Mouse (Mus musculus): ENCODE data around the gene Fancc. TPM values are rescaled to one million over a fixed set of nuclear protein-coding genes. Genes with fewer than 3 reads are reported as not detected.

Fancc gene
- polyA plus RNA-seq, 1 experiment from 2014 or later = 21.2 TPM

DNA sequence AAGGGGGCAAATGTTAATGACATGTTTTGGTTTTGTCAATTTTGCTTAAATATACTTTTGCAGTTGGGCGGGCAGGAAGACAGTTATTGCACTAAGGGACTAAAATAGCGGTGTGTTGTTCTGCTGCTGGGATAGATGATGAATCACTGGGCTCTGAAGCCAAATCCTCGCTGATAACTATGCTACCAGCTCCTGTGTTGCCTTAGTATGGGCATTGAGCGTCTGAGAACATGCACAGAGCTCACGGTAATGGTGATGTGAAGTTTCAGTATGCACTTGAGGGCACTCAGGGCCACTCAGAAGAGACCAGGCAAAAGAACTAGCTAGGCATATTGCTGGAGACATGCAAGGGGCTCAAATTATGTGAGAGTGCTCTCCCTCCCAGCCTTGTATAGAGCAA lies 256.2 kb downstream of the Fancc start:
- Histone ChIP-seq H3K9ac (peak overlapping the region; percentile 84), H3K4me2 (peak overlapping the region; percentile 82), H3K36me3 (0 out of 2 replicates have a peak, but pooled peaks cover 3% of the 10 kb centered on the region), H3K9me3 (no peaks in the 10 kb centered on the region), H3K27me3 (no peaks in the 10 kb centered on the region), H3K4me3 (peak overlapping the region; percentile 62), H3K27ac (peak overlapping the region; percentile 95), H3K4me1 (peaks cover 60% of the 10 kb centered on the region)
- WGBS = 12% methylated on average over 5 of the region's 5 CpGs
- no peak for ATAC-seq (ENCODE audit: insufficient number of reproducible peaks, insufficient read depth, low FRiP score, low TSS enrichment, low read depth)

DNA sequence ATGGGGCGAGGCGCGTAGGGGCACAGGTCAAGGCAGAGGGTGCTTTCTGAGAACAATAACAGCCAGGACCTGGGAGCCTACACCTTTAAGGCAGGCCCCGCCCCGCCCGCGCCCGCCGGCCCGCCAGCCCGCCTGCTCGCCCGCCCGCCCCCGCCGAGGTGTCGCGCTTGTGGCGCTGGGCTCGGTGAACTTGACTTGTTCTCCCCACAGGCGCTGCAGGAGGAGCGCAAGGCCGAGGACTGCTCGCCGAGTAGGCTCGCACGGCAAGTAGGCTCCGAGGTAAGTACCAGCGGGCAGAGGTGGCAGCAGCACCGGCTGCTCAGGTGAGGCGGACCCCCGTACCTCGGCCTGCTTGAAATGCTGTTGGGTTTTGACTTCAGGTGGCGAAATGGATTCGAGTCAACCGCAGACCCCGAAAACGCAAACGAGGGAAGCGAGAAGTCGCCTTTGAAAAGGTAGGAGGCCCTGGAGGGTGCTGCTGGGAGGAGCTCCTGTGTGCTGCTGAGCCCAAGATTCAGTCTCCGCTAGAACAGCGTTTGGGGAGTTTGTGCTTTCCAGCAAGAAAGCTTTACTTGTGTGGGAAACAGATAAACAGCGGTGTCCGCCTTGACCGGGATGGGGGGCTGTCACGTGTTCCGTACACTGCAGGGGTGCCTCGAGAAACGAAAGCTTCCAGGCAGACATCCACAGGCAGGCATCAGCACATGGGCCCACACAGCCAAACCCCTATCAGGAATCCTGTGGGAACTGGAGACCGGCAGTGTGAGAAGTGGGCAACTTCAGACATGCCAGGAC lies 257.0 kb downstream of the Fancc start:
- no peaks in the 10 kb centered on the region for H3K27me3 ChIP-seq
- H3K4me1 ChIP-seq = peaks cover 60% of the 10 kb centered on the region
- H3K27ac ChIP-seq = peak overlapping the region; percentile 95
- peak overlapping the region; percentile 82 for H3K4me2 ChIP-seq
- no peaks in the 10 kb centered on the region for H3K36me3 ChIP-seq
- peak overlapping the region; percentile 84 for H3K9ac ChIP-seq
- peak; percentile 74 for ATAC-seq (ENCODE audit: insufficient number of reproducible peaks, insufficient read depth, low FRiP score, low TSS enrichment, low read depth)
- under 1% methylated on average over 50 of the region's 51 CpGs for WGBS
- no peaks in the 10 kb centered on the region for H3K9me3 ChIP-seq
- H3K4me3 ChIP-seq = peak overlapping the region; percentile 62

DNA sequence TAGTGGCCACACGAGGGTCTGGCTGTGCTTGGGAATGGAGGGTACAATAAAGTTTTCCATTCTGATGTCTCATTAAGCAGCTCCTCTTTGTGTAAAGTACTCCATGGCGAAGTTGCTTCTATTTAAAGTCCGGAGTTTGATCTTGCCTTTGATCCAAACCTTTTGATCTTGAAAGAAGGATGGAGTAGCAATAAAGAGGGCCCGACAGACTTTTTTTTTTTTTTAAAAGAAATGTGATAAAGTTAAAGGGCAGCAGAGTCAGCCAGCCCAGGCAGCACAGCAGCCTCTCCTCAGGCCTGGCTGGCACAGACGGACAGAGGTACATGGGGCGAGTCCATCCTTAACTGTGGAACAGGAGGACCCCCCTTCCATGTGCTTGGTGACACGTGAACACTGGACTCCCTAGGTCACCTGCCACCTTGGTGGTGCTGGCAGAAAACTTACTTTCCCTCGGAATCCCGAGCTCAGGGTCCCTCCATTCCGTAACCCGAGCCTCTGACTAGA lies 257.7 kb downstream of the Fancc start:
- Histone ChIP-seq H3K9ac (peak overlapping the region; percentile 84), H3K4me1 (peaks cover 57% of the 10 kb centered on the region), H3K27ac (peak overlapping the region; percentile 95), H3K4me2 (peak overlapping the region; percentile 82), H3K4me3 (peak overlapping the region; percentile 62), H3K9me3 (no peaks in the 10 kb centered on the region), H3K36me3 (no peaks in the 10 kb centered on the region), H3K27me3 (no peaks in the 10 kb centered on the region)
- peak; percentile 53; the same call in 1 of the 2 replicates for ATAC-seq (ENCODE audit: insufficient number of reproducible peaks, insufficient read depth, low FRiP score, low TSS enrichment, low read depth)
- WGBS = 4% methylated on average over 11 of the region's 11 CpGs

DNA sequence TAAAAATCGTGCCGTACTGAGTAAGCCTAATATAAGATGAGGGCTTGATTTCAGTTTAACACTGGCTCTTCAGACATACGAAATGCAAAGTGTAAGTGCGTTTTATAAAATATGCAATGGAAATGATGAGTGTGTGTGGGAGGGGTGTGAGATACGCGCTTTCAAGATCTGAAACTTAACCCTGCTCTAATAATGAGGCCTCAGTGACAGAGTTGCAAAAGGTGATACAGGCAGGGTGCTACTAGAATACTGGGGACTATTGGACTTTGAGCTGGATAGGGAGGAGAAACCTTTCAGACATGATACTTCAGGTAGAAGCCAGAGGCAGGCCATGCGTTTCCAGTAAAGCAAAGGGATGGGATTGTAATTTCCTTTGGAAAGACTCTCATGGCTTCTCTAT lies 259.0 kb downstream of the Fancc start:
- H3K27me3 ChIP-seq = no peaks in the 10 kb centered on the region
- no peak overlapping the region for H3K4me2 ChIP-seq
- H3K4me1 ChIP-seq = peaks cover 52% of the 10 kb centered on the region
- no peak overlapping the region for H3K9ac ChIP-seq
- H3K9me3 ChIP-seq = no peaks in the 10 kb centered on the region
- WGBS = 82% methylated on average over 7 of the region's 7 CpGs
- no peaks in the 10 kb centered on the region for H3K36me3 ChIP-seq
- peak overlapping the region; percentile 95; the same call in 1 of the 2 replicates for H3K27ac ChIP-seq
- ATAC-seq (ENCODE audit: insufficient number of reproducible peaks, insufficient read depth, low FRiP score, low TSS enrichment, low read depth) = no peak
- H3K4me3 ChIP-seq = no peak overlapping the region

DNA sequence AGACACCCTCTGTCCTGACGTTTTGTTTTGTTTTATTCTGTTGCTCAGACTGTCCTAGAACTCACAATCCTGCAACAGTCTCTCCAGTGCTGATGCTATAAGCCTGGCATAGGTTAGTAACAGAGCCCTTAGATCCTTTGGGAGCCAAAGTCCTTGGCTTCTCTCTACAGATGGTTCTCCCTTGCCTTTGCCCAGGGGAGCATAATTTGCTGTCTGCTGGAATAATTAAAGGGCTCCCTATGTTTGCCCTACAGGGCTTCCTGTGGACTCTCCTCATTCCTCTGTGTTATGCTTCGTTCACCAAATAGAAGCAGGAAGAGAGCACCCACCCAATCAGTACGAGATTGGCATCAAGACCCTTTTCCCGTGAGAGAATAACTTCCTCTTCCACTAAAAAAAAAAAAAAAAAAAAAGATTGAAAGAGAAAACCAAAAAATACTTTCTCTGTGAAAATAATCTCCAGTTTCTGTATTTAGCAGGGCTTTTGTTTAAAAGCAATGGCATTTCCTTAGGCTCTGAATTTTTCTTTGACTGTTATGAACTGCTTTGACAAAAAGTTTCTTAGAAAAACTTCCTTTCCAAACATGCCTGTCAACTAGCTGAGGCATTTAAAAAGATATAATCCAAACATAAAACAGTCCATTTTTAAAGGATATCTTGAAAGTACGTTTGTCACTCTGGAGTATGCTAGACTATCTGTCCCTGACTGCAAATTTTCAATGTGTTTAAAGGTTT lies 260.8 kb downstream of the Fancc start:
- Histone ChIP-seq H3K4me1 (peaks cover 48% of the 10 kb centered on the region), H3K4me3 (no peak overlapping the region), H3K4me2 (no peak overlapping the region), H3K27me3 (no peaks in the 10 kb centered on the region), H3K9me3 (no peaks in the 10 kb centered on the region), H3K36me3 (no peaks in the 10 kb centered on the region), H3K9ac (no peak overlapping the region), H3K27ac (peak overlapping the region; percentile 69)
- no peak for ATAC-seq (ENCODE audit: insufficient number of reproducible peaks, insufficient read depth, low FRiP score, low TSS enrichment, low read depth)
- WGBS = 20% methylated on average over 5 of the region's 5 CpGs

DNA sequence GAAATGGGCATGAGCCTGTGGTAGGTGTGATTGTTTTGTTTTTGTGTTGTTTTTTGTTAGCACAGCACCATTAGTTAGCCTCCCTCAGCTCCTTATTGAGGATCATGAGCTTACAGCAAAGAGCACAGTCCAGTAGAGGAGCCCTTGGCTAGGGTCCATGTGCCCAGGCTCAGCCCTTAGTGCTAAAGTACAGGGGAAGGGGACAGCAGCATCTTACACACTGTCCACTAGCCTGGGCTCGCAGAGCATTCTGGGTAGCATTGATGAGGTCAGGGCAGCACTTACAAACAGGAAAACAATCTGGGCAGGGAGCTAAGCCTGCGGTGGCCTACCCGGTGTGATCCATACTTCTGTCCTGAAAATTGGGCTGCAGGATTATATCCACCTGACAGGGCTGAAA lies 261.5 kb downstream of the Fancc start:
- 78% methylated on average over 3 of the region's 3 CpGs for WGBS
- ATAC-seq (ENCODE audit: insufficient number of reproducible peaks, insufficient read depth, low FRiP score, low TSS enrichment, low read depth) = no peak
- peak overlapping the region; percentile 69; the same call in 1 of the 2 replicates for H3K27ac ChIP-seq

More for the DNA sequence above, 261.5 kb downstream of the Fancc start:
- H3K4me3 ChIP-seq = no peak overlapping the region
- H3K36me3 ChIP-seq = no peaks in the 10 kb centered on the region
- peaks cover 56% of the 10 kb centered on the region for H3K4me1 ChIP-seq
- H3K4me2 ChIP-seq = no peak overlapping the region
- H3K9me3 ChIP-seq = no peaks in the 10 kb centered on the region
- H3K27me3 ChIP-seq = no peaks in the 10 kb centered on the region
- H3K9ac ChIP-seq = no peak overlapping the region

MicroRNA genes within 50 kb of the gene (microRNA counts, 519-probe panel; counts per million panel counts)
- 4,881 counts per million, percentile 95 among the panel's probes with 10 or more counts for microRNA mmu-miR-23b
- microRNA mmu-miR-24 = 4,063 counts per million, percentile 86 among the panel's probes with 10 or more counts
- microRNA mmu-miR-27b = 3,692 counts per million, percentile 82 among the panel's probes with 10 or more counts

Small RNA genes within 50 kb of the gene (microRNA-seq; reads per million reads assigned to microRNA genes)
- gene Mir23b = 51,886 reads per million, percentile 99 among the genes with 10 or more reads in this experiment
- not detected for gene Mir24-1
- 4,812 reads per million, percentile 90 among the genes with 10 or more reads in this experiment for gene Mir27b
- not detected for gene Mir3074-1

Other genes with a start within 250 kb of the Fancc start
- gene Ptch1, start 76.3 kb upstream of the Fancc start, polyA plus RNA-seq (2015; fragmentation: Nextera tagmentation; extraction: Ambion mirVana) = 30.6 and 30.8 TPM in 2 replicates

Data from embryonic facial prominence, embryonic 13.5 days (tissue).